In genomic region chr5:100437917-100438316, GRCm38 (mm10) we compare ENCODE assay signal across 16 mouse cellular contexts.
"Had no signal": no experiment of that assay in that cellular context is flagged by ENCODE, and none has a peak within 500 bp of the region (broad histone marks: within the 10 kb centered on the region; RNA-seq: fewer than 3 reads in every experiment).

No protein-coding gene starts in this region.

- H3K9me3 ChIP-seq: neural tube, embryonic 13.5 days; neural tube, embryonic 15.5 days; stomach, embryonic 15.5 days had no signal

- H3K27ac ChIP-seq: neural tube, embryonic 13.5 days; neural tube, embryonic 15.5 days; stomach, embryonic 15.5 days; stomach, postnatal 0 days had no signal

- H3K4me3 ChIP-seq: neural tube, embryonic 13.5 days; neural tube, embryonic 15.5 days; stomach, embryonic 15.5 days had no signal

- H3K4me1 ChIP-seq: neural tube, embryonic 13.5 days; neural tube, embryonic 15.5 days; stomach, embryonic 15.5 days had no signal

- H3K4me2 ChIP-seq: neural tube, embryonic 13.5 days; neural tube, embryonic 15.5 days; stomach, embryonic 15.5 days had no signal

- H3K9ac ChIP-seq: neural tube, embryonic 13.5 days; neural tube, embryonic 15.5 days; stomach, embryonic 15.5 days had no signal

- H3K36me3 ChIP-seq: stomach, embryonic 15.5 days had no signal

- H3K27me3 ChIP-seq: neural tube, embryonic 13.5 days; neural tube, embryonic 15.5 days; stomach, embryonic 15.5 days had no signal

- DNase-seq: retina, postnatal 1 day; right cerebral cortex, adult 18-20 months; right cerebral cortex, postnatal 14 days; right cerebral cortex, postnatal 25 days; right cerebral cortex, postnatal 4 days; spleen, adult 18-20 months; thymus, adult 18-20 months; thymus, adult 2 months; thymus, postnatal 14 days; thymus, postnatal 25 days; thymus, postnatal 36 days; thymus, postnatal 4 days had no signal
